Mouse (Mus musculus) bone marrow, adult 2 months (tissue): ENCODE measurements around the gene Mafk.

Source experiments
- CTCF ChIP-seq: fragments of 200-500 bp; IDR thresholded peaks from 2 replicates; pipeline ENCODE4 v1.5.1; 2011; ENCODE audit warnings: low read length, control low read depth; ENCODE audit not compliant: control insufficient read depth, insufficient read depth
- POLR2A ChIP-seq: fragments of 200-500 bp; IDR thresholded peaks from 2 replicates; pipeline ENCODE4 v1.6.1; 2011; ENCODE audit warnings: low read depth, mild to moderate bottlenecking, control low read depth, low read length, borderline replicate concordance; ENCODE audit not compliant: control insufficient read depth

- TF ChIP-seq POLR2A (no peak), CTCF (no peak)
These were observed 30.4 kb downstream of the Mafk start for GRCm38 (mm10) chr5:139821466-139822459.
